Mouse (Mus musculus) kidney, adult 2 months (tissue): ENCODE data around the gene Fbxo39.

Experiments
- CTCF ChIP-seq: fragments of 200-500 bp; conservative IDR thresholded peaks from 2 replicates; pipeline ENCODE4 v1.5.1; 2011; ENCODE audit warnings: low read depth, mild to moderate bottlenecking, control low read depth, low read length, moderate library complexity, mixed read lengths; ENCODE audit not compliant: insufficient read depth, insufficient read length
- POLR2A ChIP-seq: fragments of 200-500 bp; IDR thresholded peaks from one replicate; pipeline ENCODE4 v1.6.1; 2011; ENCODE audit warnings: low read depth, low read length, control low read depth

DNA sequence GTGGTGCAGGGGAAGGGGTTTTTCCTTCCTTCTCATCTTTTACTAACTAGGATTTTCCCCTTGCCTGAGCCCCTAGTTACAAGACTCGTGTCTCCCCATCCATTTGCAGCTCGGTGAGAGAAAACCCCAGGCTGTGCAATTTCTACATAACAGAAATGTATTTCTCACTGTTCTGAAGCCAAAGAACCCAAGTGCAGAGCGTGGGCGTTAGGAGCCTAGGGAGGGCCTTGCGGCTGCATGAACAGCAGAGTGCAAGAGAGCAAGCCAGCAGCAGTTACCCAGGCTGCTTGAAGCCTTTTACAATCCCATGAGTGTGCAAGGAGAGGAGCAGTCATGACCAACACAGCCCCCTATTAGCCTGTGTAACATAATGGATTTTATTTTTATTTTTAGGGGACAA lies 6.8 kb upstream of the Fbxo39 start:
- TF ChIP-seq CTCF (no peak), POLR2A (no peak)
